Comparison of ENCODE assay signal across 26 mouse cellular contexts in the genomic region with DNA sequence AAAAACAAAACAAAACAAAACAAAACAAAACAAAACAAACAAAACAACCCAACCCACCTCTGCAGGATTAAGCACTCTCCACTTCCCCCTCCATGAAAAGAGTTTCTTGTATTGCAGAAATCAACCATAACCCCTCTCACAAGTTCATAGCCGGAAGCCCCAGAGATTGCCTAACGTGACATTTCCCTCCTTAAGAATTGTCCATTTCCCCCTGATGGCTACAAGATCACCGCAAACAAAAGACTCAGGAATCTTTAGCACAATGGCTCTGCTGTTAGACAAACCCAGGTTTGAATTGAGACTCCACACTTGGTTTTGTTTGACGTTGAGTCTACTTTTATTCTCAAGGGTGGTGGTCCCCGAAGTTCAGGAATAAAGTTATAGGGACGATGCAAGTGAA.
"Had no signal": no experiment of that assay in that cellular context is flagged by ENCODE, and none has a peak within 500 bp of the region (broad histone marks: within the 10 kb centered on the region; RNA-seq: fewer than 3 reads in every experiment).

No protein-coding gene starts in this region.

- DNase-seq: gastrocnemius, postnatal 14 days; gastrocnemius, postnatal 36 days; heart, adult 2 months; heart, postnatal 14 days; heart, postnatal 36 days; kidney, adult 11 months; kidney, adult 2 months; kidney, adult 9 months; kidney, postnatal 14 days; kidney, postnatal 36 days; layer of hippocampus, adult 9-11 months; layer of hippocampus, postnatal 36 days; left cerebral cortex, postnatal 4 days had no signal

- H3K4me3 ChIP-seq: heart, adult 2 months; heart, embryonic 13.5 days; heart, embryonic 15.5 days; hindbrain, embryonic 13.5 days; hindbrain, embryonic 15.5 days; kidney, embryonic 15.5 days; limb, embryonic 13.5 days; limb, embryonic 15.5 days; liver, embryonic 12.5 days had no signal

- H3K4me2 ChIP-seq: heart, embryonic 11.5 days; heart, embryonic 13.5 days; heart, embryonic 15.5 days; hindbrain, embryonic 13.5 days; hindbrain, embryonic 15.5 days; kidney, embryonic 15.5 days; limb, embryonic 13.5 days; limb, embryonic 15.5 days; liver, embryonic 12.5 days had no signal

- ATAC-seq: hindbrain, postnatal 0 days; intestine, embryonic 16.5 days; liver, embryonic 12.5 days had no signal

- H3K27ac ChIP-seq: heart, adult 2 months; heart, embryonic 13.5 days; heart, embryonic 15.5 days; hindbrain, embryonic 13.5 days; hindbrain, embryonic 15.5 days; hindbrain, postnatal 0 days; kidney, embryonic 15.5 days; kidney, postnatal 0 days; limb, embryonic 13.5 days; limb, embryonic 15.5 days; liver, embryonic 12.5 days; liver, embryonic 14.5 days had no signal

- H3K4me1 ChIP-seq: heart, embryonic 15.5 days; kidney, embryonic 15.5 days; liver, embryonic 12.5 days had no signal

- H3K27me3 ChIP-seq: heart, embryonic 13.5 days; heart, embryonic 15.5 days; hindbrain, embryonic 13.5 days; hindbrain, embryonic 15.5 days; kidney, embryonic 15.5 days; limb, embryonic 13.5 days; limb, embryonic 15.5 days; liver, embryonic 12.5 days had no signal

- H3K9ac ChIP-seq: heart, embryonic 13.5 days; heart, embryonic 15.5 days; hindbrain, embryonic 13.5 days; hindbrain, embryonic 15.5 days; kidney, embryonic 15.5 days; limb, embryonic 13.5 days; limb, embryonic 15.5 days; liver, embryonic 12.5 days; liver, embryonic 14.5 days had no signal

- H3K36me3 ChIP-seq: heart, embryonic 13.5 days; heart, embryonic 15.5 days; hindbrain, embryonic 15.5 days; kidney, embryonic 15.5 days; limb, embryonic 13.5 days; limb, embryonic 15.5 days; liver, embryonic 12.5 days had no signal

- H3K9me3 ChIP-seq: heart, embryonic 13.5 days; heart, embryonic 15.5 days; hindbrain, embryonic 13.5 days; hindbrain, embryonic 15.5 days; kidney, embryonic 15.5 days; limb, embryonic 13.5 days; limb, embryonic 15.5 days; liver, embryonic 12.5 days had no signal
